Mouse (Mus musculus) bone marrow macrophage, adult 2 months (primary cell): ENCODE results near the gene Rab10. TPM values are rescaled to one million over a fixed set of nuclear protein-coding genes. Genes with fewer than 3 reads are reported as not detected.
"Not testable (repeated sequence)": the region's sequence is repeated elsewhere in the genome, so short reads cannot be mapped to it uniquely, and the experiment has no call there.

Source experiments
- H3K27ac ChIP-seq: 2 replicates; pipeline ENCODE4 v1.5.1; 2012; ENCODE audit warnings: low read depth, low read length; ENCODE audit not compliant: insufficient read depth
- H3K4me1 ChIP-seq: 2 replicates; pipeline ENCODE4 v1.6.1; 2012; ENCODE audit warnings: low read length; ENCODE audit not compliant: control insufficient read depth, insufficient read depth
- H3K4me3 ChIP-seq: 2 replicates; pipeline ENCODE4 v1.5.1; 2012; ENCODE audit warnings: mild to moderate bottlenecking, low read length, moderate library complexity; ENCODE audit not compliant: insufficient read depth
- CTCF ChIP-seq: IDR thresholded peaks from 2 replicates; pipeline ENCODE4 v1.5.1; 2012; ENCODE audit warnings: low read depth, mild to moderate bottlenecking, low read length, moderate library complexity
- POLR2A ChIP-seq: IDR thresholded peaks from 2 replicates; pipeline ENCODE4 v1.6.1; 2012; ENCODE audit warnings: mild to moderate bottlenecking, low read depth, low read length, borderline replicate concordance
- polyA plus RNA-seq: library from polyadenylated mRNA; stranded (reverse); fragments of >200 nt; gene quantifications from 2 replicates; pipeline ENCODE4 v1.2.4, GENCODE M21; 2012; ENCODE audit not compliant: missing spikeins, insufficient read depth, insufficient read length

The Rab10 gene
- polyA plus RNA-seq, 1 experiment: 145 TPM

- H3K27ac ChIP-seq: no peak overlapping the region
- no peak overlapping the region for H3K4me3 ChIP-seq
- peaks cover 8% of the 10 kb centered on the region for H3K4me1 ChIP-seq
- TF ChIP-seq POLR2A (no peak), CTCF (no peak)
Observed at GRCm38 (mm10) chr12:3305238-3305637, 4.5 kb downstream of the Rab10 start.

GRCm38 (mm10) chr12:3297622-3298021 is 12.1 kb downstream of the Rab10 start:
- H3K27ac ChIP-seq, H3K4me3 ChIP-seq: not testable (repeated sequence)
- peaks cover 16% of the 10 kb centered on the region for H3K4me1 ChIP-seq

- no peak overlapping the region for H3K27ac ChIP-seq
- TF ChIP-seq CTCF (no peak), POLR2A (no peak)
- H3K4me1 ChIP-seq: peaks cover 18% of the 10 kb centered on the region
- no peak overlapping the region for H3K4me3 ChIP-seq
Observed at GRCm38 (mm10) chr12:3296056-3296455, 13.7 kb downstream of the Rab10 start.

GRCm38 (mm10) chr12:3291849-3292248 is 17.9 kb downstream of the Rab10 start:
- H3K27ac ChIP-seq: no peak overlapping the region
- no peak for TF ChIP-seq POLR2A
- no peak for TF ChIP-seq CTCF

GRCm38 (mm10) chr12:3291038-3291437 is 18.7 kb downstream of the Rab10 start:
- Histone ChIP-seq H3K4me1 (peaks cover 11% of the 10 kb centered on the region), H3K4me3 (no peak overlapping the region), H3K27ac (no peak overlapping the region)
- TF ChIP-seq POLR2A: no peak
- no peak for TF ChIP-seq CTCF

More at GRCm38 (mm10) chr12:3291849-3292248, 17.9 kb downstream of the Rab10 start:
- H3K4me1 ChIP-seq: peaks cover 16% of the 10 kb centered on the region
- H3K4me3 ChIP-seq: no peak overlapping the region

- TF ChIP-seq CTCF (no peak), POLR2A (no peak)
- Histone ChIP-seq H3K27ac (no peak overlapping the region), H3K4me3 (no peak overlapping the region), H3K4me1 (peaks cover 21% of the 10 kb centered on the region)
Observed at GRCm38 (mm10) chr12:3288440-3288839, 21.3 kb downstream of the Rab10 start.

GRCm38 (mm10) chr12:3285919-3286318 is 23.9 kb downstream of the Rab10 start:
- Histone ChIP-seq H3K4me3 (no peak overlapping the region), H3K27ac (no peak overlapping the region), H3K4me1 (peaks cover 22% of the 10 kb centered on the region)
- TF ChIP-seq POLR2A: no peak
- no peak for TF ChIP-seq CTCF

- TF ChIP-seq CTCF (no peak), POLR2A (no peak)
- peaks cover 17% of the 10 kb centered on the region for H3K4me1 ChIP-seq
- no peak overlapping the region for H3K27ac ChIP-seq
- H3K4me3 ChIP-seq: no peak overlapping the region
Observed at GRCm38 (mm10) chr12:3285377-3285776, 24.4 kb downstream of the Rab10 start.

GRCm38 (mm10) chr12:3284463-3284862 is 25.3 kb downstream of the Rab10 start:
- TF ChIP-seq POLR2A: no peak
- TF ChIP-seq CTCF: no peak
- no peak overlapping the region for H3K27ac ChIP-seq
- no peak overlapping the region for H3K4me3 ChIP-seq
- H3K4me1 ChIP-seq: peaks cover 17% of the 10 kb centered on the region

- H3K27ac ChIP-seq: no peak overlapping the region
- TF ChIP-seq POLR2A (no peak), CTCF (no peak)
- peaks cover 17% of the 10 kb centered on the region for H3K4me1 ChIP-seq
- no peak overlapping the region for H3K4me3 ChIP-seq
Observed at GRCm38 (mm10) chr12:3283829-3284440, 25.8 kb downstream of the Rab10 start.

- Histone ChIP-seq H3K4me3 (no peak overlapping the region), H3K27ac (peak overlapping the region; percentile 42), H3K4me1 (peaks cover 17% of the 10 kb centered on the region)
- TF ChIP-seq POLR2A: no peak
- TF ChIP-seq CTCF: no peak
Observed at GRCm38 (mm10) chr12:3282954-3283353, 26.8 kb downstream of the Rab10 start.
